Mouse (Mus musculus) heart, adult 18-20 months (tissue): ENCODE data around the gene Cstf2t. TPM values are rescaled to one million over a fixed set of nuclear protein-coding genes. Genes with fewer than 3 reads are reported as not detected.

Experiments
- DNase-seq, 2 experiments: peaks; one replicate each; pipeline ENCODE4 v3.0.0; 2021 to 2022; ENCODE audit warnings: mixed read lengths in 1 of 2
- long read RNA-seq, 2 experiments: library from polyadenylated mRNA; stranded (forward); transcript quantifications; one replicate each; pipeline ENCODE4 v2.0.0; 2021
- total RNA-seq, 2 experiments: library from RNA; stranded (reverse); gene quantifications; 2 replicates each; pipeline ENCODE4 v1.2.3; 2021

Cstf2t gene
- 10 to 100 TPM; 29.2 to 29.8 TPM for total RNA-seq
- long read RNA-seq, experiment 1, full-length matches to known transcripts = 35 of 35 reads
- long read RNA-seq, experiment 1, partial matches to known transcripts = 0 of 35 reads
- long read RNA-seq, experiment 1, other reads (novel, unspliced or antisense) = 0 of 35 reads
- long read RNA-seq, experiment 2, full-length matches to known transcripts = 16 of 16 reads
- long read RNA-seq, experiment 2, partial matches to known transcripts = 0 of 16 reads
- long read RNA-seq, experiment 2, other reads (novel, unspliced or antisense) = 0 of 16 reads

DNA sequence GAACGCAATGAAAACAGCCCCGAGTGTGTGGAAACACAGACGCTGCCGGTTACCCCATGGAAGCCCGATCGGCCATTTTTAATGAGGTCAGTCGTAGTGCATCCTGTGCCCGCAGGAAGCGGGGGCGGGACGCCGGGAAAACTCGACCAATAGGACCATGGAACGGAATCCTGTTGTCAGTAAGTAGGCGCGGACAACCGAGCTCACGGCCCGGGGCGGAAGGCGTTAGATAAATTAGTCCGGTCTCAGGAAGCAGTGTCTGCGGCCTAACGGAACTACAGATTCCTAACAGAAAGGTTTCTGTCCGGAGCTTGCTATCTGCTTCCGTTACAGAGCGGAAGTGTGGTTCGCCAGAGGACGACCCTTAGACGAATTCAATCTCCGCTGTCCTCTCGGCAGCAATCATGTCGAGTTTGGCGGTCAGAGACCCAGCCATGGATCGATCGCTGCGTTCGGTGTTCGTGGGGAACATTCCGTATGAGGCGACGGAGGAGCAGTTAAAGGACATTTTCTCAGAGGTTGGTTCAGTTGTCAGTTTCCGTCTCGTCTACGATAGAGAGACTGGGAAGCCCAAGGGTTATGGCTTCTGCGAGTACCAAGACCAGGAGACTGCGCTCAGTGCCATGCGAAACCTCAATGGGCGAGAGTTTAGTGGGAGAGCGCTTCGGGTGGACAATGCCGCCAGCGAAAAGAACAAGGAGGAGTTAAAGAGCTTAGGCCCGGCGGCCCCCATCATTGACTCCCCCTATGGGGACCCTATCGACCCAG lies at the start of gene Cstf2t:
TSS of gene Cstf2t (plus strand) at position 176 of the 768 bp plus-strand sequence.
- DNase-seq = peak; percentile 100

DNA sequence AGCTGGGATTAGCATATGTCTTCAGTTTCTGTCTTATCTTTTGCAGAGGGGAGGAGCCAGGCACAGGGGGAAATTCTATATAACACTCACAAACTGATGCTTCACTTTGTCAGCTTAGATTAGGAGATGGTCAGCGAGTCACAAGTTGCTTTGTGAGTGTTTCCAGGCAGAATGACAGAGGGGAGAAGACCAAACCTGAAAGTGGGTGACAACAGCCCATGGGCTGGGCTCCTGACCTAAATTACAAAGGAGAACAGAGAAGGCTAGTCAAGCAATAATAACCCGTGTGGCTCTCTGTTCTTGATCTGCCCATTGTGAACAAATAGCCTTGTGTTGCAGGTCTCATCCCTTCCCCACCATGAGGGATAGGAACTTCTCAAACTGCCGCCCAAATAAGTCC lies 43.7 kb upstream of the Cstf2t start:
- DNase-seq = no peak

DNA sequence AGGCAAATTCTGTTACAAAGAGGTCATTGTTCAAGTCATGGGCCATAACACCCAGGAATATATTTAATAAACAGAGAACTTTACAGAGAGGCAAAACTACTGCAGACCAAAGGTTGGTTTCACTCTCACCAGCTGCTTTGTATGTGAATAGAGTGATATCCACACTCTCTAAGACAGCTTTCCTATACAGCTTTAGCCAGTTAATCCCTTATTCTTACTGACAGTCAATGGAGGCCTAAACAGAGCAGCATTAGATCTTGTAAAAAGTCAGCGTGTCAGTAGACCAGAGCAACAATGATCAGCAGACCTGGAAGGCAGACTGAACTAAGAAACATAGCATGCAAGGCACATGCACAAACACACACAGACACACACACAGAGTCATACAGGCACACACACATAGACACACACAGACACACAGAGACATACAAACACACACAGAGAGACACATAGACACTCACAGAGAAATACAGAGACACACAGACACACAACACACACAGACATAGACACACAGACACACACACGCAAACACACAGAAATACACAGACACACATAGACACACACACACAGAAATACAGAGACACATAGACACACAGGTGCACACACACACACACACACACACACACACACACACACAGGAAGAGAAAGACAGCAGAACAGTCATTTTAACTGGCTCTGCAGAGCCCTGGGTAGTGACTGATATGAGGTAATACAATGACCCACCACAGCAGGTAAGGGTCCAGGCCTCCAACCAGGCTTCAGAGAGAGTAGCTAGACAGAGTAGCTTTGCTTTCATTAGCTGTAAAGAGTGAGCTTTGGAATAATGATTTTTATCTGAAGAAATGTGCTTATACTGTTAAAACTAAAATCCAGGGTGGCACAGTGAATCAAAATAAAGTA lies 41.4 kb upstream of the Cstf2t start:
- DNase-seq = no peak

DNA sequence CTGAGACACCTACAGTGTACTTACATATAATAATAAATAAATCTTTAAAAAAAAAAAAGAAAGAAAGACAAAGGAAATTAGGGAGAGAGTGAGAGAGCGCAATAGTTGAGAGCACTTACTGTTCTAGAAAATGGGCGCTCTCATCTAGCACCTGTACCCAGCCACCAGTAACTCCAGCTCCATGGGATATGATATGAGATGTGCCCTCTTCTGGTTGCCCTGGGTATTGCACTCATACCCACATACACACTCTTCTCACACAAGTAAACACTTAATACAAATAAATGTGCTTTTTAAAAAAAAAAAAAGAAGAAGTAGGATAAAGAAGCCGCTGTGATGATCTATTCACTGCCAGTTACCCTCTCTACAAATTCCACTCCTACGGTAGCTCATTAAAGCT lies 36.0 kb upstream of the Cstf2t start:
- DNase-seq = no peak

DNA sequence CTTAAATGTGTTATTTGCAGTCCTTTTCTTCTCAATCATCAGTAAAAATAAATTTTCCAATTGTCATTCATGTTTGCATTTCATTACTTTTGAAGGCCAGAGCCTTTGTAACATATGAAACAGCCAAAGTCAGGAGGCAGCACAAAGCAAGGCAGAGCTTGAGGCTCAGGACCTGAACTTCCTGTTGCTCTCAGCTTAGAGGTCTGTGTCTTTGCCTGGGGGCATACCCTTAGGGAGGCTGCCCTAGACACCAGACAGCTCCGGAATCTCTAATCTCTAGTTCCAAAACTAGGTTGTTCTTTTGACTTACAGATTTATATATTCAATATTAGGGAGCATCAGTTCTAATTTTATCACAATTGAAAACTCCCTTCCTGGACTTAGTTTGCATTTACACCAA lies 17.9 kb upstream of the Cstf2t start:
- DNase-seq = peak; percentile 26 to 30

DNA sequence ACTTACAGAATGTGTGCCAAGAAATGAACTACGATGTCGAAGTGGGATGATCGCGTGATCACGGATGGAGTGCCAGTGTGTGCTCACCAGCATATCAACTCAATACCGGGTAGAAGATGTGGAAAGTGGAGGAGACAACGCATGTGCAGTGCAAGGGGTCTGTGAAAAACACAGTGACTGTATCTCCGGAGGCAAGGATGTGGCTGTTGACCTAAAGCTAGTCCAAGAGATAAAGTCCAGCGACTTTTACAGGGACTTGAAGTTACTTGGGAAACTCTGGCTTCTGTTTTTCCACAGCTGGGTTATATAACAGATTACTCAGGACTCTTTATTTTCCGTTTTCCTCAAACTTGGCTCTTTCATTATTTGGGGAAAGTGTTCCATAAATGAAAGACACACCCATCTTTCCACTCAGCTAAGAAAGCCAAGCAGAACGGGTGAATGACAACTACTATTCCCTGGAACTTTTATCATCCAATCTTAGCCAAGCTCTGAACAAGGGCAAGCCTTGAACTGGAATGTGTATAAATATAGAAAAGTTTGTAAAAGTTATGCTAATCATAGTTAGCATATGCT lies 17.3 kb upstream of the Cstf2t start:
- DNase-seq = peak; percentile 60 to 70

DNA sequence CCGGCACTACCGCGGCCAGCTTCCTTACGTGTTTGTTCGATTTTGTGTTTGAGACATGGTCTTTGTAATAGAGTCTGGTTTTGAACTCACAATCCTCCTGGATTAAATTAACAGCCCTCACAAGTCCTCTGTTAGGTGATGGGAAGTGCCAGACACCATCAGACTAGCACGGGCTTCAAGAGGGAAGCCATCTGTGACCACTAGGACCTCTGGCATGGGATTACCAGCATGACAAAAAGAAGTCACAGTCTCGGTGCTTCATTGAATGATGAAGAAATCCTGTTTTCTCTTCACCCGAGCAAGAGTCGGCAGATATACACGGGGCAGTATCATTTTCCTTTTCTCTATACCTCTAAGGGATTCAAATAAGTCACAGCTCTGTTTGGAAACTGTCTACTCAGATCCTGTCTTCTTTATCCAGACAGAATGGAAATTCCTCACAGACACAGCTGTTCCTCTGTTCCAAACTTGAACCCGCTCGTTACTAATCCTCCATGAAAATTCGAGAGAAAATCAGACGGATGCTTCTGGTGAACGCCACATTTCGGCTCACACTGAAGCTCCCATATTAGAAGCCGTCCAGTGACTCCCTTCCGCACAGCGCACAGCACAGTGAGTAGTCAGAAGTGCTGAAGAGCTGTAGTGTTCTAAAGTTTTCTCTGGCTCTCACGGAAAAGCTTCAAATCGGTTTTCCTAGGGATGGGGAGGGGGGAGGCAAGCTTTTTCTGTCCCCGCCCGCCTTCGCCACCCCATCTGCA lies 8.5 kb upstream of the Cstf2t start:
- peak in 1 of 2 experiments; percentile 38 for DNase-seq

DNA sequence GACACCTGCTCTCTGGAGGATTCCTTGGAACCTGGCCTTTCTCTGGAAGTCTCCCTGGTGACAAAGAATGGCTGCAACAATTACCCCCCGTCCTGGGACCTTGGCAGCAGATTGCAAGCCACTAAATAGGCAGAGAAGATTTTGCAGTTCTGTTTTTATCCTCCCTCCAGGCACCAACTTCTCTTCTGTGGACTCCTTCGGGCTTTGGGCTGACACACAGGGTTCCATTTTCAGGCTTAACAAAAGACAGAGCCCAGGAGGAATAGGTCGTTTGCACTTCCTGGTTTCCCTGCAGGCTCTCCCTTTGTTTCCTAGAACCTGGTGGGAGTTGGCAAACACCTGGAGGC lies 7.9 kb upstream of the Cstf2t start:
- peak in 1 of 2 experiments; percentile 18 for DNase-seq

DNA sequence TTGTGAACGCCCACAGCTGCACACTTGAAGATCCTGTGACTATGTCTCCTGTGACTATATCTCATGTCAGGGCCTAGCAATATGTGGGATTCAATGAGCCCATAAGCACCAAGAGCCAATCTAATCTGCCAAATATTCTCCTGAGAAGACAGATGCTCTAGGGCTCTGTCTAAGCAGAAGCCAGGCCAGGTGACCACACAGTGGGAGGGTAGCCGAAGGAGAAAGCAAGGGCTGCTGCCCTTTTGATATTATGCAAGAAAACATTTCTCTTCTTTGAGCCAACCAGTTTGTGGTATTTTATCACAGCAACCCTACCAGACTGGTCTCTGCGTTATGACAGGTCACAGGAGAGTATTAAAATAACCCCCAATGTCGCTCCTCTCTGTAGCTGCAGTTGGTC lies 6.5 kb upstream of the Cstf2t start:
- DNase-seq = no peak

DNA sequence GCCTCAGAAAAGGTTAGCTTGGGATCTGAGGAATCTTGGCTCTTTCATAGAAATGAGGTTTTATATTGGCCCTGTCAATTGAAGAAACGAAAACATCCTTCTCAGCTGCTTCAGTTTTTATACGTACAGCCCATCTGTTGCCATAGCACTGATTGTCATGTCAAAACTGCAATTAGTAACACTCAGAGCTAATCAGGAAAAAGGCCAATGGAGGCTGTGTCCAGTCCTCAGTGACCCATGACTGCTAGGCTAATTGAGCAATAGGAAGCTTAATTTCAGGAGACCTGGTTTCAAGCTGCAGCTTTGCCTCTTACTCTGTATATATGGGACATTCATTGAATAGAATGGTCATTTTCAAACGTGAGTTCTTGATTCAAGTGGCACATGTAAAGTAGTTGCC lies 4.4 kb upstream of the Cstf2t start:
- no peak for DNase-seq

DNA sequence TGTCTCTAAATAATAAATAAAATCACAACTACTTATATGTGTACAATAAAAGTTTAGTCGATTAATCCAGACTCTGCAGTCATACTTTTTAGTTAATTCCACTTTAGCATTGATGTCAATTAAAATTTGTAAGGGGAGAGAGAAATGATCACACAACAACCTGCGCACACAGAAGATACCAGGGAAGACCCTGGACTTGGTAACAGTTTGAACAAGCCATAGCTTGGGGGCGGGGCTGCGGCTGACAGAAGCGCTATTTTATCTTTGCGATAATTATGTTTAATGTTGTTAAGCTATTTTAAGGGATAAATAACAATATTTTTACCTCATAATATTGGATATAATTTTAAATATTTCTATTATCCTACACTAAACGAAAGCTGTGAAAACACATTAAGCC lies 411 bp upstream of the Cstf2t start:
- no peak for DNase-seq

DNA sequence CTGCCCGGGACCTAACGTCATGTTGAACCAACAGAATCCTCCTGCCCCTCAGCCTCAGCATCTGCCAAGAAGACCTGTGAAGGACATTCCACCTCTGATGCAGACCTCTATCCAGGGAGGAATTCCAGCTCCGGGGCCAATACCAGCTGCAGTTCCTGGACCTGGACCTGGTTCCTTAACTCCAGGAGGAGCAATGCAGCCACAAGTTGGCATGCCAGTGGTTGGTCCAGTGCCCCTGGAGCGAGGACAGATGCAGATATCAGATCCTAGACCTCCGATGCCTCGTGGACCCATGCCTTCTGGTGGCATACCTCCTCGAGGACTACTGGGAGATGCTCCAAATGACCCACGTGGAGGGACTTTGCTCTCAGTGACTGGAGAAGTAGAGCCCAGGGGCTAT lies 1.1 kb downstream of the Cstf2t start:
- peak in 1 of 2 experiments; percentile 11 for DNase-seq

DNA sequence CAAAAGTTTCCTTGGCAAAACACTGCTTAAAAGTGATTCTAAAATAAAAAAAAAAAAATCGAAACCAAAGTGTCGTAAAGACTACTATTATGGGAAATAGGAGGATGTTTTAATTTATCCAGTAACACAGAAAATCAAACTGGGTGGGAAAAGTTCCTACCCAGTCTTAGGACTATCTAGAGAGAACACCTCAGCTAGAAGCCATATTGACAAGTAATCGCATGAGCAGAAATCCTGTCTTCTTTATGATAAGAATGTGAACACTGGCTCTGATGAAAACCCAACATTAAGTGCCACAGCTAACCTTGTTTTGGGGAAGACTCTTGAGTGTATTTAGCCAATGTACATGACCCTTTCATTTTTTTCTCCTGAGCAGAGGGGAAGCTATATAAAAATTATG lies 15.2 kb downstream of the Cstf2t start:
- DNase-seq = no peak

DNA sequence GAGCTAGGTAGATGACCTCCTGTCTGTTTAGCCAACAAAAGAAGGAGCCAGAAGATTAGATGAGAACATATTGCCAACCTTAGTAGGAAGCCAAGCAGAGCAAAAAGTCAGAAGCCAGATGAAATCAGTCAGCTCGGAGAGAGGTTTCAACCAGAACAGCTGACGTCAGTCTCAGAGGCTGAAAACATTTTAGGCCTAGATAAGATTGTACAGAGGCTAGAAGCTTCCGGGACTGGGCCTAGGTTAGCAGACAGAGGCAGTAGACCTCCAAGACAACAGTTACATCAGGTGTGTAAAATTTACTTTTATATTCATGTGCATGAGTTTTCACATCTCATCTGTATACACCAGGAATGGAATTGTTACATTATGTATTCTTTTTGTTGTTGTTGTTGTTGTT lies 16.7 kb downstream of the Cstf2t start:
- peak in 1 of 2 experiments; percentile 15 for DNase-seq

DNA sequence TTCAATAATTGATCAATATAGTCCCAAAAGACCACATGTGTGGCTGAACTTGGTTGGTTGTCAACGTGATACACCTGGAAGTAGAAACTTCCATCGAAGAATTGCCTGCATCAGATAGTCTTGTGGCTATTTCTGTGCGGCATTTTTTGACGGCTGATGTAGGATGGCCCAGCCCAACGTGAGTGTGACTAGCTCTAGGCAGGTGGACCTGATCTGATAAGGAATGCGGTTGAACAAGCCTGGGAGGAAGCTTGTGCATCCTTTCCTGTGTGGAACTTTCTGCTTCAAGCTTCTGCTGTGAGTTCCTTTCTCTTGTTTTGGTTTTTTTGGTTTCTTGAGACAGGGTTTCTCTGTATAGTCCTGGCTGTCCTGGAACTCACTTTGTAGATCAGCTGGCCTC lies 22.1 kb downstream of the Cstf2t start:
- no peak for DNase-seq

DNA sequence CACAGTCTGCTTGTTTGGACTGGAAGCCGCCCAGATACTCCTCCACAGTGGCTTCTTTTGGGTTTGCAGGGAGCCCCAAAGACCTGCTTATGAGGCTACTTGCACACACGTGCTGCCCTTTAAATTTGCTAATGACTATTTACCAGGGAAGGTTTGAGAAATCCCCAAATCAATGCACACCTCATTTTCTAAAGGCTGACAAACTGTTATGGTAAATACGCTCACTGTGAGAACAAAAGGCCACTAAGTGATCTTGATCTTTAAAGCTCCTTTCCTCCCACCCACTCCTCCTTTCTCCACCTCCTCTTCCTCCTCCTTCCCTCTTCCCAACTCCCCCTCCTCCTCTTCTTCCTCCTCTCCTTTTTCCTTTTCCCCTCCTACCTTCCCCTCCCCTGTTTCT lies 23.4 kb downstream of the Cstf2t start:
- DNase-seq = no peak

DNA sequence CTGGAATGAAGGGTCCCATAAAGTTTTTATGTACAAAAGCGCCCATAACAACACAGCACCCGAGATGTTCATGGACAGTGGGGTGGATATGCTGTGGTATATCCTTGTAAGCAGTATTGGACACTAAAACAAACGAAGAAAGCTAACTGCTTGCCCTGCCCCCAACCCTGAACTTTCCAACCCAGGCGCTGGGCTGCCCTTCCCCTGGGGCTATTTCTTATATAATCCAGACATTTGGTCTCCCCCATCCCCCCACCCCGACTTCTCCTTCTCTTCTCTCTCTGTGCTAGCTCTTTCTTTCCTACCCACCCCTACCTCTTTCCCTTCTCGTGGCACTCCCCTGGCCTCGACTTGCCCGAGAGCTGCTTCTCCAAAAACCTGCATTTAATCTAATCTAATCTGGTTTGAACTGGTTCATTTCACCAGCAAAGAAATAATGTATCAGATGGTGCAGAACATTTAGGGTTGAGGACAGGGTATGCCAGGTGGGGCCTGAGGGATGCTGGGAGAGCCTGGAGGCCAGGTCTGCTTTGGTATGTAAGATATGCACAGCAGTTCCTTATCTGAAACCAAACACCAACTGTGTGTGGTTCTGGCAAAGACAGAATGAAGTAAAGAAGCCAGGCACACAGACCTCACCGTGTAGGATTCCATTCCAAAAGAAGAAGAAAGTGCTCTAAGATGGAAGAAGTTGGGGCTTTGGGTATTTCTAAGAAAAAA lies 24.4 kb downstream of the Cstf2t start:
- DNase-seq = no peak

DNA sequence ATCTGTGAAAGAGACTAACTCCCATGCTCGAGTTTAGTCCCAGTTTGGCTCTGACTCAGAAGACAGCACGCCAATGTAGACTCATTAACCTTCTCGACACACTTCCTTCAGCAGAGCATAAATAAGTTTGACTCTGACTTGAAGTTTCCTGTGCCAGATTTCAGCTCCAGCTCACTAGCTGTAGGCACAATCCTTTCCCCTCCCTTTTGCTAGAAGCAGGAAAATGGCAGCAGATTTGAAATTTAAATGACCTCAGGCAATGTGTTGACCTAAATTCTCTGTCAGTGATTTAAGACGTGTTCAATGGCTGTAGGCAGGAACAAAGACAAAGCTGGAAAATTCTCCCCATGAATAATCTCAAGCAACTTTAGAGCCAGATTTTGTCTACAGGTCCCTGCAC lies 32.1 kb downstream of the Cstf2t start:
- no peak for DNase-seq

DNA sequence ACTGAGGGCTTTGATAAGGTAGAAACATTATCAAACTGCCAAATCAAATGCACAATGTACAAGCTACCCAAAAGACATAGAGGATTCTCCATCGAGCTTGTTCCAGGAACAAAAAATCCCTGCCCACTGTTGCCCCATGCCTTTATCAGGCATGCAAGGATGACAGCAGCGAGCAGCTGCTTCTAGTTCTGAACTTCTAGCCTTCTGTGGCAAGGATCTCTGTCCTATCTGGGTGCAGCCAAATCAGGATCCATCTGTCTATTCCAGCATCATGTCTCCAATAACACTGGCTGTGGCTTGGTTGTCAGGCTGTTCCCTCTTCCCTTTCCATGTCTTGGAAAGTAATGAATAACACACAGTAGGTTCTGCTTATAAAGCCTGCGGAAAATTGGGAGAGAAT lies 42.0 kb downstream of the Cstf2t start:
- no peak for DNase-seq

DNA sequence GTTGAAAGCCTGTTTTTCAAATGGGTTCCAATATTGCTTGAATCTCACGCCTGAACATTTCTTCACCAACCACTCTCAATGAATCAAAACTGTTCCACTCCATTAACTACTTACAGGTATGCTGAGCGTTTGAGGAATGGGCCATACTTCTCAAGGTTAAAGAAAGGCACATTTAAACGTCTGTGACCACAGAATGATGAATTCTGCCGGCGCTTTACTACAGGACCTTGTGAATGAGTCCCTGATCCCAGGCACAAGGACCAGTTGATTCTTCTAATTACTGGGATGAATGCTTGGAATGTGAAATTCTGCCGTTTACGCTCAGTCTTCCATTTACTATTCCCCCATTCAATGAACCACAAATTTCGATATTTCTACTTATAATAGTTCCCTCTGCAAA lies 50.0 kb downstream of the Cstf2t start:
- DNase-seq = no peak

DNA sequence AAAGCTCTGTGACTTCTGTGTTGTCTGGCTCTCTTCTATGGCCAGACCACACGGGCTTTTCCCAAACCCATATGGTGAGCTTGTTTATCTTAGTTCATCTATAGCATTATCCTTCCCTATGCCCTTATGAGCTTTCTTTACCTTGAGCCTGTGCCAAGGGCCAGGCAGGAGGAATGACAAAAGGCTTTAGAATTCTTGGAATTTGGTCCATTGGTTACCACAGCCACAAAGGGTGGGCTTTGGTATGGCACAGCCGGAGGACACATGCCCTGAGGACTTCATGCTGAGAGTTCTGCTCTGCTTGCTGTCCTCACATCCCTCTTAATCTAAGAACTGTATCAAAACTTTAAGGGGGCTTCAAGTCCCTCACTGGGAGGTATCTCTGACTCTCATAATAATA lies 53.7 kb downstream of the Cstf2t start:
- no peak for DNase-seq
